Mouse (Mus musculus): ENCODE measurements around the gene Desi1.

- no peak for TF ChIP-seq CTCF (IDR thresholded peaks at IDR 0.05; ENCODE audit: low read depth)
- no peak for TF ChIP-seq EP300 (IDR thresholded peaks at IDR 0.05; ENCODE audit: low read depth)
Measured at GRCm38 (mm10) chr15:82063909-82064308, 30.2 kb upstream of the Desi1 start.
